ENCODE assay signal across 15 mouse cellular contexts in genomic region chr11:61159796-61160732, GRCm38 (mm10). TPM values are rescaled to one million over a fixed set of nuclear protein-coding genes. Genes with fewer than 3 reads are reported as not detected.
DNase-seq lines count a peak whose midpoint lies in the region; ATAC-seq and TF ChIP-seq lines count a peak whose summit lies in the region.
"Had no signal": no experiment of that assay in that cellular context is flagged by ENCODE, and none has a peak within 500 bp of the region (broad histone marks: within the 10 kb centered on the region; RNA-seq: fewer than 3 reads in every experiment).

No protein-coding gene starts in this region.

- no peak overlapping the region for H3K4me3 ChIP-seq in liver, embryonic 16.5 days (ENCODE audit: low read depth, low read length)
- no peak overlapping the region for H3K4me3 ChIP-seq in liver, embryonic 11.5 days (ENCODE audit: low read depth, low read length)
- H3K4me3 ChIP-seq in bone marrow, adult 2 months (replicated peaks; ENCODE audit: control insufficient read depth, low read depth, low read length): no peak overlapping the region
- no peak overlapping the region for H3K4me3 ChIP-seq in hindbrain, embryonic 10.5 days
- H3K4me3 ChIP-seq: embryonic facial prominence, embryonic 10.5 days; forebrain, embryonic 12.5 days; heart, embryonic 15.5 days had no signal

- no peaks in the 10 kb centered on the region for H3K27me3 ChIP-seq in liver, embryonic 16.5 days (ENCODE audit: control insufficient read depth, insufficient read depth, low read depth, low read length)
- H3K27me3 ChIP-seq in liver, embryonic 11.5 days (replicated peaks; ENCODE audit: control insufficient read depth, insufficient read depth, low read length): no peaks in the 10 kb centered on the region
- H3K27me3 ChIP-seq in hindbrain, embryonic 10.5 days (ENCODE audit: insufficient read depth, poor library complexity, severe bottlenecking): no peaks in the 10 kb centered on the region
- H3K27me3 ChIP-seq: forebrain, embryonic 12.5 days; heart, embryonic 15.5 days had no signal

- H3K9me3 ChIP-seq in liver, embryonic 16.5 days (replicated peaks; ENCODE audit: control insufficient read depth, low read length): no peaks in the 10 kb centered on the region
- H3K9me3 ChIP-seq in liver, embryonic 11.5 days (ENCODE audit: control insufficient read depth, low read length): no peaks in the 10 kb centered on the region
- H3K9me3 ChIP-seq in hindbrain, embryonic 10.5 days: no peaks in the 10 kb centered on the region
- H3K9me3 ChIP-seq: embryonic facial prominence, embryonic 10.5 days; forebrain, embryonic 12.5 days; heart, embryonic 15.5 days had no signal

- no peak overlapping the region for H3K4me2 ChIP-seq in liver, embryonic 16.5 days (ENCODE audit: low read depth, low read length)
- H3K4me2 ChIP-seq in liver, embryonic 11.5 days: no peak overlapping the region
- H3K4me2 ChIP-seq: forebrain, embryonic 12.5 days; heart, embryonic 15.5 days had no signal

- DNase-seq in liver, embryonic 11.5 days (ENCODE audit: low spot score): no peak
- DNase-seq in thymus, postnatal 0 days (ENCODE audit: low spot score): peak; percentile 66
- no peak for DNase-seq in hindbrain, embryonic 10.5 days (ENCODE audit: low spot score)
- no peak for DNase-seq in kidney, postnatal 36 days
- DNase-seq in layer of hippocampus, adult 9-10 months (ENCODE audit: low spot score): no peak
- DNase-seq: kidney, postnatal 10 days; layer of hippocampus, postnatal 36 days had no signal

- peaks cover 13% of the 10 kb centered on the region; the same call in 1 of the 2 replicates for H3K36me3 ChIP-seq in liver, embryonic 16.5 days (ENCODE audit: control insufficient read depth, insufficient read depth)
- H3K36me3 ChIP-seq in liver, embryonic 11.5 days (ENCODE audit: control insufficient read depth, insufficient read depth, low read length): peaks cover 63% of the 10 kb centered on the region
- peaks cover 100% of the 10 kb centered on the region for H3K36me3 ChIP-seq in hindbrain, embryonic 10.5 days

- peak; percentile 19; the same call in 1 of the 2 replicates for TF ChIP-seq CTCF in bone marrow, adult 2 months (IDR thresholded peaks at IDR 0.05; ENCODE audit: control insufficient read depth, insufficient read depth, low read length)

- H3K4me1 ChIP-seq in liver, embryonic 16.5 days (ENCODE audit: control insufficient read depth, low read depth, low read length): no peaks in the 10 kb centered on the region
- H3K4me1 ChIP-seq in liver, embryonic 11.5 days (replicated peaks; ENCODE audit: control insufficient read depth, insufficient read depth, low read length): no peaks in the 10 kb centered on the region
- H3K4me1 ChIP-seq in bone marrow, adult 2 months (ENCODE audit: control insufficient read depth, insufficient read depth, low read length): peaks cover 9% of the 10 kb centered on the region
- no peaks in the 10 kb centered on the region for H3K4me1 ChIP-seq in hindbrain, embryonic 10.5 days (replicated peaks)
- H3K4me1 ChIP-seq: embryonic facial prominence, embryonic 10.5 days; forebrain, embryonic 12.5 days had no signal

- H3K27ac ChIP-seq in liver, embryonic 16.5 days (ENCODE audit: low read length): peak overlapping the region; percentile 15; the same call in 1 of the 2 replicates
- H3K27ac ChIP-seq in liver, embryonic 11.5 days (ENCODE audit: low read depth, low read length): no peak overlapping the region
- H3K27ac ChIP-seq in bone marrow, adult 2 months (ENCODE audit: control insufficient read depth, insufficient read depth, low read depth, low read length, poor library complexity): peak overlapping the region; percentile 85
- no peak overlapping the region for H3K27ac ChIP-seq in hindbrain, embryonic 10.5 days
- H3K27ac ChIP-seq: embryonic facial prominence, embryonic 10.5 days; forebrain, embryonic 12.5 days; heart, embryonic 15.5 days had no signal

- ATAC-seq in liver, embryonic 16.5 days (ENCODE audit: low read depth): no peak
- ATAC-seq in liver, embryonic 11.5 days (replicated peaks; ENCODE audit: low FRiP score): no peak
- ATAC-seq in common myeloid progenitor, adult 5-6 weeks (replicated peaks; ENCODE audit: low read depth, poor library complexity, severe bottlenecking): peak; percentile 78
- ATAC-seq: inflammation-experienced regulatory T-cells, adult 6 months had no signal

- WGBS in liver, embryonic 16.5 days (ENCODE audit: insufficient replicate concordance): 39% methylated on average over 11 of the region's 11 CpGs
- 72% methylated on average over 11 of the region's 11 CpGs for WGBS in liver, embryonic 11.5 days
- 11% methylated on average over 11 of the region's 11 CpGs for WGBS in bone marrow, adult 2 months
- WGBS in hindbrain, embryonic 10.5 days: 88% methylated on average over 11 of the region's 11 CpGs

- no peak overlapping the region for H3K9ac ChIP-seq in liver, embryonic 16.5 days (ENCODE audit: low read depth, low read length)
- H3K9ac ChIP-seq in liver, embryonic 11.5 days (ENCODE audit: low read depth, low read length): no peak overlapping the region
- H3K9ac ChIP-seq: forebrain, embryonic 12.5 days; heart, embryonic 15.5 days had no signal

- TF ChIP-seq POLR2A in bone marrow, adult 2 months (IDR thresholded peaks at IDR 0.05; ENCODE audit: borderline replicate concordance, control insufficient read depth, low read depth, low read length): no peak

RNA-seq across cellular contexts. Expression of gene Usp22, which starts 14.8 kb away (rescaled TPM):
- polyA plus RNA-seq in liver, embryonic 16.5 days (2015; fragmentation: Nextera tagmentation; extraction: Ambion mirVana): 17.5 and 19.5 TPM in 2 replicates
- 60.1 and 69.7 TPM in 2 replicates for polyA plus RNA-seq in liver, embryonic 11.5 days (2014; fragmentation: Nextera tagmentation; extraction: Ambion mirVana)
- 4.0 and 14.2 TPM in 2 replicates for polyA plus RNA-seq in bone marrow, adult 2 months (2011; ENCODE audit: insufficient read depth, insufficient read length, low replicate concordance, missing spikeins)
- total RNA-seq in common myeloid progenitor, adult 5-6 weeks (2017): 64.6 and 71.2 TPM in 2 replicates
- 51.3 and 53.9 TPM in 2 replicates for polyA plus RNA-seq in thymus, postnatal 0 days (2015; fragmentation: Nextera tagmentation; extraction: Ambion mirVana)
- polyA plus RNA-seq in hindbrain, embryonic 10.5 days (2016; fragmentation: Nextera tagmentation; extraction: Ambion mirVana): 206 and 255 TPM in 2 replicates

RNA-seq across cellular contexts. Expression of gene Tnfrsf13b, which starts 33.5 kb away (rescaled TPM):
- polyA plus RNA-seq in liver, embryonic 16.5 days (2015; fragmentation: Nextera tagmentation; extraction: Ambion mirVana): 4.0 and 4.8 TPM in 2 replicates
- 5.9 and 6.2 TPM in 2 replicates for polyA plus RNA-seq in liver, embryonic 11.5 days (2014; fragmentation: Nextera tagmentation; extraction: Ambion mirVana)
- polyA plus RNA-seq in bone marrow, adult 2 months (2011; ENCODE audit: insufficient read depth, insufficient read length, low replicate concordance, missing spikeins): 11.5 and 21.8 TPM in 2 replicates
- total RNA-seq in common myeloid progenitor, adult 5-6 weeks (2017): 64.8 and 72.9 TPM in 2 replicates
- polyA plus RNA-seq in thymus, postnatal 0 days (2015; fragmentation: Nextera tagmentation; extraction: Ambion mirVana): 51.8 and 56.0 TPM in 2 replicates
- 0.73 and 1.5 TPM in 2 replicates for polyA plus RNA-seq in hindbrain, embryonic 10.5 days (2016; fragmentation: Nextera tagmentation; extraction: Ambion mirVana)

RNA-seq across cellular contexts. Expression of gene Aldh3a1, which starts 47.3 kb away (rescaled TPM):
- polyA plus RNA-seq in liver, embryonic 16.5 days (2015; fragmentation: Nextera tagmentation; extraction: Ambion mirVana): 0.05 and 0.16 TPM in 2 replicates
- polyA plus RNA-seq in liver, embryonic 11.5 days (2014; fragmentation: Nextera tagmentation; extraction: Ambion mirVana): not detected in 2 replicates
- polyA plus RNA-seq in bone marrow, adult 2 months (2011; ENCODE audit: insufficient read depth, insufficient read length, low replicate concordance, missing spikeins): 1.7 TPM in 1 of 2 replicates, not detected in the other
- not detected in 2 replicates for total RNA-seq in common myeloid progenitor, adult 5-6 weeks (2017)
- 1.6 and 2.2 TPM in 2 replicates for polyA plus RNA-seq in thymus, postnatal 0 days (2015; fragmentation: Nextera tagmentation; extraction: Ambion mirVana)
- not detected in 2 replicates for polyA plus RNA-seq in hindbrain, embryonic 10.5 days (2016; fragmentation: Nextera tagmentation; extraction: Ambion mirVana)
- total RNA-seq: adrenal gland, postnatal 4 days had no signal
- polyA plus RNA-seq: embryonic facial prominence, embryonic 10.5 days; forebrain, embryonic 12.5 days; inflammation-experienced regulatory T-cells, adult 6 months had no signal

Comparison
In these comparisons a context has a peak if more than half of its experiments do, and no peak if none do; other contexts are left out.
1. H3K27ac ChIP-seq: peak in liver, embryonic 16.5 days (single experiment) and bone marrow, adult 2 months (single experiment); none in liver, embryonic 11.5 days (single experiment) and hindbrain, embryonic 10.5 days (single experiment).